Mouse (Mus musculus) granulocyte monocyte progenitor cell, adult 5-6 weeks (primary cell): ENCODE results near the gene Ino80. TPM values are rescaled to one million over a fixed set of nuclear protein-coding genes. Genes with fewer than 3 reads are reported as not detected.
A peak's percentile ranks its signal among the peaks of the same experiment; 100 is the strongest.

Experiments
- ATAC-seq: replicated peaks from 2 replicates; pipeline ENCODE4 v1.8.0; 2016; ENCODE audit warnings: mild to moderate bottlenecking, moderate TSS enrichment, inconsistent platforms; ENCODE audit not compliant: poor library complexity, severe bottlenecking
- total RNA-seq, 2 experiments: library from RNA; stranded (forward) in 1 of 2; stranded (reverse) in 1 of 2; fragments of 200-712, 200-1000 nt in 1 of 2; fragments of >200 nt in 1 of 2; fragmentation: Nextera tagmentation in 1 of 2; gene quantifications; 2 replicates each; pipeline ENCODE4 v1.2.3; 2014 to 2017

Gene Ino80
- total RNA-seq (2014; fragmentation: Nextera tagmentation) (22.7 and 25.1 TPM in 2 replicates), total RNA-seq (2017) (25.3 and 28.0 TPM in 2 replicates)

GRCm38 (mm10) chr2:119477571-119478396, at the start of gene Ino80:
Gene Ino80, minus strand, starts transcription at chr2:119477687.
- peak; percentile 82 for ATAC-seq

- ATAC-seq, result no peak
Measured at GRCm38 (mm10) chr2:119525422-119525821, 47.9 kb upstream of the Ino80 start.

- no peak for ATAC-seq
Measured at GRCm38 (mm10) chr2:119523836-119524235, 46.3 kb upstream of the Ino80 start.

- ATAC-seq, result no peak
Measured at GRCm38 (mm10) chr2:119520550-119520949, 43.1 kb upstream of the Ino80 start.

GRCm38 (mm10) chr2:119516811-119517210, 39.3 kb upstream of the Ino80 start:
- peak; percentile 38; the same call in 1 of the 2 replicates for ATAC-seq

GRCm38 (mm10) chr2:119514026-119514522, 36.6 kb upstream of the Ino80 start:
- peak; percentile 85 for ATAC-seq

GRCm38 (mm10) chr2:119512292-119512691, 34.8 kb upstream of the Ino80 start:
- ATAC-seq, result no peak

GRCm38 (mm10) chr2:119510856-119511255, 33.4 kb upstream of the Ino80 start:
- ATAC-seq, result no peak

GRCm38 (mm10) chr2:119508518-119508917, 31.0 kb upstream of the Ino80 start:
- peak; percentile 81 for ATAC-seq

- ATAC-seq, result 0 out of 2 replicates have a peak, but pooled peaks have one; percentile 25
Measured at GRCm38 (mm10) chr2:119507108-119507507, 29.6 kb upstream of the Ino80 start.

GRCm38 (mm10) chr2:119500965-119501652, 23.6 kb upstream of the Ino80 start:
- no peak for ATAC-seq

- ATAC-seq, result no peak
Measured at GRCm38 (mm10) chr2:119498859-119499258, 21.4 kb upstream of the Ino80 start.

- no peak for ATAC-seq
Measured at GRCm38 (mm10) chr2:119496082-119496481, 18.6 kb upstream of the Ino80 start.

GRCm38 (mm10) chr2:119491953-119492352, 14.5 kb upstream of the Ino80 start:
- ATAC-seq, result no peak

- ATAC-seq, result no peak
Measured at GRCm38 (mm10) chr2:119486488-119486887, 9.0 kb upstream of the Ino80 start.

- no peak for ATAC-seq
Measured at GRCm38 (mm10) chr2:119482307-119482706, 4.8 kb upstream of the Ino80 start.

- ATAC-seq, result no peak
Measured at GRCm38 (mm10) chr2:119478397-119478749, 886 bp upstream of the Ino80 start.

GRCm38 (mm10) chr2:119476621-119477391, 681 bp downstream of the Ino80 start:
- ATAC-seq, result peak; percentile 52

- ATAC-seq, result no peak
Measured at GRCm38 (mm10) chr2:119476166-119476565, 1.3 kb downstream of the Ino80 start.

GRCm38 (mm10) chr2:119463945-119464344, 13.5 kb downstream of the Ino80 start:
- ATAC-seq, result no peak
